Comparison of ENCODE assay signal across 13 mouse cellular contexts in genomic region chr15:91651493-91651892, GRCm38 (mm10). TPM values are rescaled to one million over a fixed set of nuclear protein-coding genes. Genes with fewer than 3 reads are reported as not detected.
DNase-seq lines count a peak whose midpoint lies in the region; ATAC-seq lines count a peak whose summit lies in the region.
"Had no signal": no experiment of that assay in that cellular context is flagged by ENCODE, and none has a peak within 500 bp of the region (broad histone marks: within the 10 kb centered on the region; RNA-seq: fewer than 3 reads in every experiment).

No protein-coding gene starts in this region.

- peak; percentile 19 for DNase-seq in lung, postnatal 36 days
- DNase-seq in lung, postnatal 4 days, result no peak
- DNase-seq in NIH3T3 (ENCODE audit: low read depth), result peak; percentile 46
- no peak for DNase-seq in spleen, adult 12 weeks (ENCODE audit: low spot score)
- no peak for DNase-seq in testis, postnatal 10 days (ENCODE audit: low spot score)
- DNase-seq: cerebellum, adult 9-11 months; gastrocnemius, postnatal 36 days had no signal

- peak; percentile 96 to 98 for ATAC-seq in hematopoietic stem cell, adult 5-6 weeks (replicated peaks in 1 of 2; ENCODE audit: insufficient read depth in 1 of 2, low FRiP score in 2 of 2, low TSS enrichment in 1 of 2, low read depth in 1 of 2, poor library complexity in 2 of 2, severe bottlenecking in 2 of 2)
- peak; percentile 82; the same call in 1 of the 2 replicates for ATAC-seq in neutrophil, adult 5-6 weeks (ENCODE audit: extremely low read depth, insufficient number of reproducible peaks, low FRiP score, poor library complexity, severe bottlenecking)
- ATAC-seq in frontal cortex, adult (ENCODE audit: low TSS enrichment), result no peak
- ATAC-seq: forebrain, embryonic 15.5 days; intestine, embryonic 16.5 days; midbrain, embryonic 15.5 days had no signal

RNA-seq across cellular contexts. Expression of gene Lrrk2, which starts 21.5 kb away (rescaled TPM):
- total RNA-seq in hematopoietic stem cell, adult 5-6 weeks (2017), result 13.3 and 26.9 TPM in 2 replicates
- 298 and 325 TPM in 2 replicates for total RNA-seq in neutrophil, adult 5-6 weeks (2017)

Comparison
In these comparisons a context has a peak if more than half of its experiments do, and no peak if none do; other contexts are left out.
1. DNase-seq: peak in lung, postnatal 36 days (single experiment) and NIH3T3 (single experiment); none in lung, postnatal 4 days (0 of 2), spleen, adult 12 weeks (single experiment) and testis, postnatal 10 days (single experiment).
2. RNA of gene Lrrk2, which starts 21.5 kb away (total RNA-seq): 298 to 325 TPM in neutrophil, adult 5-6 weeks; 13.3 to 26.9 TPM in hematopoietic stem cell, adult 5-6 weeks; every median in the first group is over 10 times any median in the second.